Mouse (Mus musculus) mesoderm, embryonic 11.5 days (tissue): ENCODE data around the gene Gm27021.

Source experiments
- DNase-seq: peaks from one replicate; pipeline ENCODE4 v3.0.0-alpha.2; 2012; ENCODE audit warnings: low read depth, low spot score

The Gm27021 gene

DNA sequence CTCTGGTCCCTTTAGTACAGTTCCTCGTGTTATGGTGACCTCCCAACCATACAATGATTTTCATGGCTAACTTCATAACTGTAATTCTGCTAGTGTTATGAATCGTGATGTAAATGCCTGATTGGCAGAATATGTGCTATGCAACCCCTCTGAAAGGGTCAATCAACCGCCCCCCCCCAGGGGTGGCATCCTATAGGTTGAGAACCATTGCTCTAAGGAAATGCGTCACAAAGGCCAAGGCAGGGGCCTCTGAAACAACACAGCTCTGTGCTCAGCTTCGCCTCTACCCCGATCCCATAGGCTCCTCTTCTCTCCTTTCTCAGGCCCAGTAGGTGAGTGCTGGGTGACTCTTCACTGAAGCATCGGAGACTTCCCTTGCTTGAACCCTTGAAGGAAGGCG lies 17.7 kb upstream of the Gm27021 start:
- DNase-seq, result no peak

- no peak for DNase-seq
These were observed 17.2 kb upstream of the Gm27021 start for GRCm38 (mm10) chr8:120685097-120685496.

GRCm38 (mm10) chr8:120684082-120684481 lies 16.2 kb upstream of the Gm27021 start:
- no peak for DNase-seq

- DNase-seq, result peak; percentile 68
These were observed 15.7 kb upstream of the Gm27021 start for GRCm38 (mm10) chr8:120683602-120684001.

DNA sequence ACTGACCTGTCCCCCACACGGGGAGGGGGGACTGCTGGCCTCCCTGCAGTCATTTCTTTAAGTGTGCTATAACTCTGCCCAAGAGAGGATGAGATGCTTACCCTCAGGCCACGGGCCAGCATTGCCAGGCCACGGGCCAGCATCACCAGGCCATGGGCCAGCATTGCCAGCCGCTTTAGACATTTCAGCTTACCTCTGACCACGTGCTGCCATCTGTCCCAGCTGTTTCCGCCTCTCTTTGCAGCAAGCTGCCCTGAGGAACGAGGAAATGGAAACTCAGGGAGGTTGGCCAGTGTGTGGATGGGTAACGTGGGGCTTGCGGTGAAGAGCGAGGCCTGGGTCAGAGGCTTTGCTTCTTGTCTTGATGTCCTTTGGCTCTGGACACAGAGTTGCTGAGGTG lies 13.2 kb upstream of the Gm27021 start:
- DNase-seq, result no peak

- DNase-seq, result peak; percentile 38
These were observed 12.5 kb upstream of the Gm27021 start for GRCm38 (mm10) chr8:120680405-120680804.

- no peak for DNase-seq
These were observed 11.9 kb upstream of the Gm27021 start for GRCm38 (mm10) chr8:120679629-120680387.

DNA sequence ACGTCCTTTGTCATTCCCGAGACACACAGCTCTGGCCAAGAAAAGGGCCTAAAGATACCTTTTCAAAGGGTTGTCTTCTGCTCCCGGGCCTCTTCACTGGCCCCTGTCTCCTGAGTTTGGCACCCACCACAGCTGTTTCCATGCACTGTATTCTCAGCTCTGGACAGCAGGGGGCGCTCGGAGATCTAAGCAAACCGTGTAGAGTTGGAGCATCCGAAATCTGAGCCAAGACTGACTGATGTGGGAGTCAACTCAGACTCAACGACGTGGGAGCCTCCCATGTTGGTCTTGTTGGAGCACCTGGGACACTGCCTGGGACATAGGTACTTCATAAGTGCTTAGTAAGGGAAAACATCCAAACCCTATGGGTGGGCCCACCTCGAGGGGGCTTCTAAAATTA lies 10.6 kb upstream of the Gm27021 start:
- DNase-seq, result peak; percentile 86

DNA sequence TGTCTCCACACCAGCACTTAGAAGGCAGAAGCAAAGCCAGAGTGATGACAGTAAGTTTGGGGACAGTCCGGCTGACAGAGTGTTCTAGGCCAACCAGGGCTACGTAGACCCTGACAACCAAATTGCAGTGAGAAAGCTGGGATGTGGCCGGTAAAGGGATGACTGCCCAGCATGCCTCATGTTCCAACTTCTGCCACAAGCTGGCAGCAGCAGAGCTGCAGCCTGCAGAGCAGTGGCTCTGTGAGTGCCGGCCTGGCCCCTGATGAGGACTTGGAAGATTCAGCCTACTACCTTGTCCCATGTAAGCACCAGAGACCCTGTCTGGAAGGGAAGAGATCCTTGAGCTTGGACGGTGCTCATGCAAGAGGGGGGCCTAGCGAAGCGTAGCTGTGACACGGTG lies 7.8 kb upstream of the Gm27021 start:
- DNase-seq, result no peak

GRCm38 (mm10) chr8:120673298-120673697 lies 5.4 kb upstream of the Gm27021 start:
- DNase-seq, result no peak

DNA sequence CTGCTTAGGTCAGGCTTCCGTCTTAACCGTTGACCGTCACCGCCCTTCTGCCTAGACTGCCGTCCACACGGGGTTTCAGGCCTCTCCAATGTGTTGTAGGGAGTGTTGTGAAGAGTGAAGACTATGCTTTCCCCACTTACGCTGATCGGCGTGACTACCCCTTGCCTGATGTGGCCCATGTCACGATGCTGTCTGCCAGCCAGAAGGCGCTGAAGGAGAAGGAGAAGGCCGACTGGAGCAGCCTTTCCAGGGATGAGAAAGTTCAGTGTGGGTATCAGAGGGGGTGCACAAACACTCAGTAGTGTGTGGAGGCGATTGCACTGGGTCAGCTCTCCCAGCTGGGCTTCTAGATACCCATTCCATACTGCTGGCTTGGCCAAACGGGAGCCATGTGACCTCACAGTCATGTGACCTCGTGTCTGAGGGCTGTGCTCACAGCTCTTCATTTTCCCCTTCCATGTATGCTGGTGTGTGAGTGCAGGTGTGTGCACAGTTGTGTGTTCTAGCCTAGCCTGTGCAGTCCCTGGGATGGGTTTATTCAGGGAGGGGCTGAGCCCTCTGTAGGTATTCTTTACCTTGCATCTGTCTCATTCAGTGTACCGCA lies 4.8 kb upstream of the Gm27021 start:
- no peak for DNase-seq

DNA sequence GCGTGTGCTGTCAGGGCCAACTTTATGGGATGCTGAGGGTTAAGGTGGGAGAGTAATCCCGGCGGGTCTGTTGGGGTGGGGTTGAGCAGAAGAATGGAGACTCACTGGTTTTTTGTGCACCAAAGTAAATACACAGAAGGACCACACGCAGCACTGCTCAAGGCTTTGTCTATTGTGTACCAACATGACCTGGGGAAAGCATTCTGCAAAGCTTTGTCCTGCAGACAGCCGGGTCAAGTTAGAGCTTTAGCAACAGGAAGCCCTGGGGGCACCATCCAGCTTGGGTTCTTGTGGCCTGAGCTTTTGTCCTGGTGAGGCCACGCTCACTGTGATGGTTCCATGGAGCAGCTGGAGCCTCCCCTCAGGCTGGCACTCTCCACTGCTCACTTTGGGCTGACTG lies 3.9 kb upstream of the Gm27021 start:
- DNase-seq, result peak; percentile 17

DNA sequence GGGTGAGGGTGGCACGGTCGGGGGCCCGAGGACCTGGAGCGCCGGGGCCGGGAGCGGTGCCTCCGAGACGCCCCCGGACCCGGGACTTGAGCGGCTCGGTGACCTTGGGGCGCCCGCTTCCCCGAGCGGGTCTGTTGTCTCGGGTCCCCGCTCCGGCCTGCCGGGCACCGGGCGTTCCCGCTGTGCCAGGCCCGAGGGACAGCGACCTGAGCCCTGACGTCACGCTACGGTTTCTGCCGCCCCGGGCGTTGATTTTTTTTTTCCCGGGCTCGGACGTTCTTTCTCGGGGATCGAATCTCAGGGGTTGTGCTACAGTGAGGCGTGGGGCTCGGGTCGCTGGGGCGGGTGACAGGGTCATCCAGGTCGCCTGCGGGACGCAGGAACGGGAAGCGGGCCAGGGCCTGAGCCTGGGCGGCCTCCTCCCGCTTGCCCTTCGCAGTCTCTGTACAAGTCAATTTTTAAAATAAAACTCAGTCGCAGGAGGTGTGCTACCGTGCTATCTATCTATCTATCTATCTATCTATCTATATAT lies 561 bp upstream of the Gm27021 start, which contains the start of gene Emc8:
Emc8 (minus strand) TSS at position 200 of the 532 bp plus-strand sequence.
- DNase-seq, result peak; percentile 14

GRCm38 (mm10) chr8:120666807-120667470 lies 940 bp downstream of the Gm27021 start:
- peak; percentile 49 for DNase-seq

- DNase-seq, result no peak
These were observed 2.0 kb downstream of the Gm27021 start for GRCm38 (mm10) chr8:120665726-120666455.

DNA sequence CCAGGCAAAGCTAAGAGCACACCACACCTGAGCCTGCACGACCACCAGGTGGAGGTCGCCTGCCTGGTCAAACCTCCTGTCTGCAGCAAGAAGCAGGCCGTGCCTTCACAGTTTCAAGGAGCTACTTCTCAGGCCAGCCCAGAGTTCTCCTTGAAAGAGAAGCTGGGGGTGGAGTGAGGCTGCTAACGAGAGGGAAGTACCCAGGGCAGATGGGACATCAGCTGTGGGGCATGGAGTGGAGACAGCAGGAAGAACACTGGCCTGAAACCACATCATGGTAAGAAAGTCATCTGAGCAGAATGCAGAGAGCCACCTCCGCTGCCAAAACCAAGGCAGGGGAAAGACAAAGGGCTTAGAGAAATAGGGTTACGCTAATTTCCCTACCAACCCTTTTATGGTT lies 3.3 kb downstream of the Gm27021 start:
- DNase-seq, result no peak

DNA sequence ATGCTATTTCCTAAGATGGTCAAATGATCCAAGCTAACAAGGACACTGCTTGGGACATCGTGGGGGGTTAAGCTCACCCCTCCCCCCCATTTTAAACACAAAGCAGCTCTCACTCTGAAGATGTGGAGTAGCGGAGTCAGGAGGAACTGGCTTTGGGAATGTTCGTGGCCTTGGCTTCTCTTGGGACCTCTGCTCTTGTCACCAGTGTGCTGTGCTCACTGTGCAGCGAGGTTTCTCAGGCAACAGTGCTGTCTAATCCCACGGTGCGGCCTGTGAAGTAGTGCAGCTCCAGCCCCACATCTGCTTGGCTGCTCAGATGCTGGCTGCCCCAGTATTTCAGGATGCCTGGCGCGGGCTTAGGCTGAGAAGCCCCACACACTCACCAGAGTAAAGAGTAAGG lies 10.5 kb downstream of the Gm27021 start:
- no peak for DNase-seq

DNA sequence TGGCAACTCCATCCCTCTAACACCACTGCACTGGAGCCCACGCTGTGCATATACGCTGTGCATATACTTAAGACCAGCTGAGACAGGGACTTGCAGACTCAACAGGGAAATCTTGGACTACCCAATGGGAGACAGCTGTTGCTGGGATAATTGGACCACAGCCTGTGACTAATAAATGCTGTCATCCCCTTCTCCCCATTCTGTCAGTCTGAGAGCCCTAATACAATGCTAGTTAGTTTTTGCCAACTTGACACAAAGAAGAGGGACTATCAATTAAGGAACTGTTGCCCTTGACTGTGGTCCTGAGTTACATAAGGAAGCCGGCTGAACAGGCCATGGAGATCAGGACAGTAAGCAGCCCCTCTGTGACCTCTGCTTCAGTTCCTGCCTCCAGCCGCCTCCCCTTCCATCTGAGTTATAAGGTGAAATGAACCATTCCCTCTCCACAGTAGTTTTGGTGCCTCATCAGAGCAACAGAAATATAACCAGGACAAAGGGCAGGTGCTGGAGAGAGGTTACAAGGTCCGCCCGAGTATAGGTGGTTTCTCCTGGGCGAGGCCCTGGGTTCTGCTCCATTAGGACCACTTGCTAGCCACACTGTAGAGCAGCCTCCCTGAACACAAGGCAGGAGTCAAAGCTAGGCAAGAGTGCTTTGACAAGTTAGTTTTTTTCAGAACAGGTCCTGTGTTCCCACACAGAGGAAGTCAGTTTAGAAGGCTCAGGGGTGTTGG lies 11.4 kb downstream of the Gm27021 start:
- DNase-seq, result no peak

- no peak for DNase-seq
These were observed 20.3 kb downstream of the Gm27021 start, which contains the start of gene 1190005I06Rik for GRCm38 (mm10) chr8:120647532-120647931. 1190005I06Rik (minus strand) TSS chr8:120647632.

GRCm38 (mm10) chr8:120644663-120645062 lies 23.2 kb downstream of the Gm27021 start:
- no peak for DNase-seq
